Mouse (Mus musculus) embryonic facial prominence, embryonic 11.5 days (tissue): ENCODE results near the gene Ptpa. TPM values are rescaled to one million over a fixed set of nuclear protein-coding genes. Genes with fewer than 3 reads are reported as not detected.

ENCODE experiments used
- ATAC-seq: fragments of 200-750 bp; cut with Nextera tagmentation; replicated peaks from 2 replicates; pipeline ENCODE4 v1.8.0; 2017; ENCODE audit warnings: low read depth; ENCODE audit not compliant: insufficient number of reproducible peaks, low FRiP score, low TSS enrichment
- DNase-seq: peaks from one replicate; pipeline ENCODE4 v3.0.0-alpha.2; 2015; ENCODE audit warnings: low spot score
- H3K27ac ChIP-seq: fragments of 300-500 bp; sonication (generic); replicated peaks from 2 replicates; pipeline ENCODE4 v1.5.1; 2014; ENCODE audit warnings: mild to moderate bottlenecking, low read depth, low read length, control low read depth
- H3K27me3 ChIP-seq: fragments of 300-500 bp; sonication (generic); 2 replicates; pipeline ENCODE4 v1.6.1; 2014; ENCODE audit warnings: mild to moderate bottlenecking, low read length, moderate library complexity, mixed read lengths; ENCODE audit not compliant: control insufficient read depth, insufficient read depth
- H3K36me3 ChIP-seq: fragments of 300-500 bp; sonication (generic); replicated peaks from 2 replicates; pipeline ENCODE4 v1.6.1; 2014; ENCODE audit warnings: low read depth, mild to moderate bottlenecking, low read length, moderate library complexity, mixed read lengths; ENCODE audit not compliant: control insufficient read depth, insufficient read depth
- H3K4me1 ChIP-seq: fragments of 300-500 bp; sonication (generic); 2 replicates; pipeline ENCODE4 v1.6.1; 2014; ENCODE audit warnings: low read length, mixed read lengths; ENCODE audit not compliant: control insufficient read depth, insufficient read depth
- H3K4me2 ChIP-seq: fragments of 300-500 bp; sonication (generic); 2 replicates; pipeline ENCODE4 v1.6.1; 2014; ENCODE audit warnings: low read depth, mild to moderate bottlenecking, control low read depth, low read length, moderate library complexity
- H3K4me3 ChIP-seq: fragments of 300-500 bp; sonication (generic); 2 replicates; pipeline ENCODE4 v1.5.1; 2014; ENCODE audit warnings: low read depth, low read length, control low read depth
- H3K9ac ChIP-seq: fragments of 300-500 bp; sonication (generic); replicated peaks from 2 replicates; pipeline ENCODE4 v1.6.1; 2014; ENCODE audit warnings: mild to moderate bottlenecking, control low read depth, low read length
- H3K9me3 ChIP-seq: fragments of 300-500 bp; sonication (generic); replicated peaks from 2 replicates; pipeline ENCODE4 v1.6.1; 2016; ENCODE audit warnings: mild to moderate bottlenecking, low read length, inconsistent platforms, mixed read lengths; ENCODE audit not compliant: control insufficient read depth
- WGBS: fragments of 180-500 bp; shearing (Covaris S2); extraction: QIAGEN DNeasy Blood & Tissue Kit; methylation state at CpG from one replicate; pipeline ENCODE4 v1.1.7; 2014; 5-methylcytosine and 5-hydroxymethylcytosine counted together
- polyA plus RNA-seq: library from polyadenylated mRNA; unstranded; fragments of >200 nt; fragmentation: Nextera tagmentation; extraction: Ambion mirVana; gene quantifications from 2 replicates; pipeline ENCODE4 v1.2.1, GENCODE M21; 2014

The Ptpa gene
- 53.7 and 62.4 TPM in 2 replicates for polyA plus RNA-seq

GRCm38 (mm10) chr2:30415936-30416648 lies at the start of gene Ptpa:
Gene Ptpa (plus strand): TSS chr2:30416039.
- ATAC-seq (peak; percentile 87), DNase-seq (peak; percentile 95)
- Histone ChIP-seq H3K4me1 (peaks cover 14% of the 10 kb centered on the region), H3K9me3 (no peaks in the 10 kb centered on the region), H3K4me3 (peak within 1 kb of the TSS; percentile 73), H3K4me2 (peak within 1 kb of the TSS; percentile 87), H3K9ac (peak within 1 kb of the TSS; percentile 97), H3K36me3 (no peaks in the 10 kb centered on the region), H3K27ac (peak within 1 kb of the TSS; percentile 97), H3K27me3 (no peaks in the 10 kb centered on the region)
- WGBS, result under 1% methylated on average over 66 of the region's 67 CpGs

GRCm38 (mm10) chr2:30366203-30366602 lies 49.6 kb upstream of the Ptpa start:
- DNase-seq (no peak), ATAC-seq (no peak)
- Histone ChIP-seq H3K9me3 (no peaks in the 10 kb centered on the region), H3K27me3 (no peaks in the 10 kb centered on the region), H3K4me1 (no peaks in the 10 kb centered on the region), H3K27ac (no peak overlapping the region), H3K36me3 (peaks cover 12% of the 10 kb centered on the region), H3K4me2 (no peak overlapping the region), H3K9ac (no peak overlapping the region), H3K4me3 (no peak overlapping the region)
- WGBS, result 76% methylated on average over 5 of the region's 5 CpGs

GRCm38 (mm10) chr2:30371544-30371943 lies 44.3 kb upstream of the Ptpa start:
- 95% methylated on average over 8 of the region's 8 CpGs for WGBS
- no peak overlapping the region for H3K27ac ChIP-seq
- no peaks in the 10 kb centered on the region for H3K4me1 ChIP-seq
- peaks cover 21% of the 10 kb centered on the region for H3K36me3 ChIP-seq
- DNase-seq (no peak), ATAC-seq (no peak)
- H3K4me3 ChIP-seq, result no peak overlapping the region
- H3K4me2 ChIP-seq, result no peak overlapping the region
- no peak overlapping the region for H3K9ac ChIP-seq
- no peaks in the 10 kb centered on the region for H3K9me3 ChIP-seq
- no peaks in the 10 kb centered on the region for H3K27me3 ChIP-seq

- H3K36me3 ChIP-seq, result peaks cover 19% of the 10 kb centered on the region
- ATAC-seq, result no peak
- no peaks in the 10 kb centered on the region for H3K9me3 ChIP-seq
Observed at GRCm38 (mm10) chr2:30372726-30373125, 43.1 kb upstream of the Ptpa start.

GRCm38 (mm10) chr2:30375893-30376292 lies 39.9 kb upstream of the Ptpa start:
- Histone ChIP-seq H3K36me3 (peaks cover 15% of the 10 kb centered on the region), H3K9me3 (no peaks in the 10 kb centered on the region), H3K27ac (no peak overlapping the region), H3K9ac (no peak overlapping the region), H3K4me2 (no peak overlapping the region), H3K4me1 (no peaks in the 10 kb centered on the region), H3K27me3 (no peaks in the 10 kb centered on the region), H3K4me3 (no peak overlapping the region)
- DNase-seq (no peak), ATAC-seq (no peak)
- 93% methylated on average over 10 of the region's 10 CpGs for WGBS

More at GRCm38 (mm10) chr2:30372726-30373125, 43.1 kb upstream of the Ptpa start:
- Histone ChIP-seq H3K27me3 (no peaks in the 10 kb centered on the region), H3K4me3 (no peak overlapping the region), H3K4me2 (no peak overlapping the region), H3K9ac (no peak overlapping the region), H3K27ac (no peak overlapping the region), H3K4me1 (no peaks in the 10 kb centered on the region)
- WGBS, result 94% methylated on average over 5 of the region's 5 CpGs
- DNase-seq, result no peak

- H3K36me3 ChIP-seq, result peaks cover 9% of the 10 kb centered on the region
- H3K4me3 ChIP-seq, result no peak overlapping the region
- no peaks in the 10 kb centered on the region for H3K9me3 ChIP-seq
- no peak for DNase-seq
- H3K27me3 ChIP-seq, result no peaks in the 10 kb centered on the region
- H3K4me2 ChIP-seq, result no peak overlapping the region
- H3K9ac ChIP-seq, result no peak overlapping the region
- ATAC-seq, result no peak
- H3K4me1 ChIP-seq, result no peaks in the 10 kb centered on the region
- H3K27ac ChIP-seq, result no peak overlapping the region
- 92% methylated on average over 5 of the region's 5 CpGs for WGBS
Observed at GRCm38 (mm10) chr2:30377721-30378120, 38.1 kb upstream of the Ptpa start.

GRCm38 (mm10) chr2:30379307-30379706 lies 36.5 kb upstream of the Ptpa start:
- DNase-seq (no peak), ATAC-seq (no peak)
- no peak overlapping the region for H3K4me3 ChIP-seq
- H3K4me2 ChIP-seq, result no peak overlapping the region
- no peak overlapping the region for H3K27ac ChIP-seq
- no peaks in the 10 kb centered on the region for H3K27me3 ChIP-seq
- no peaks in the 10 kb centered on the region for H3K9me3 ChIP-seq
- peaks cover 3% of the 10 kb centered on the region for H3K36me3 ChIP-seq
- WGBS, result 93% methylated on average over 7 of the region's 7 CpGs
- H3K9ac ChIP-seq, result no peak overlapping the region
- no peaks in the 10 kb centered on the region for H3K4me1 ChIP-seq

- H3K4me2 ChIP-seq, result no peak overlapping the region
- WGBS, result 89% methylated on average over 10 of the region's 10 CpGs
- no peak for ATAC-seq
- DNase-seq, result no peak
- peaks cover 3% of the 10 kb centered on the region for H3K36me3 ChIP-seq
- no peaks in the 10 kb centered on the region for H3K4me1 ChIP-seq
- no peak overlapping the region for H3K27ac ChIP-seq
- no peak overlapping the region for H3K4me3 ChIP-seq
- no peaks in the 10 kb centered on the region for H3K27me3 ChIP-seq
- H3K9me3 ChIP-seq, result no peaks in the 10 kb centered on the region
- no peak overlapping the region for H3K9ac ChIP-seq
Observed at GRCm38 (mm10) chr2:30380564-30381376, 35.1 kb upstream of the Ptpa start.
